Mouse (Mus musculus) CD4-positive helper T cell, adult 2 months (primary cell): ENCODE results near the gene Cyp1a1.

Experiments
- DNase-seq: peaks from one replicate; pipeline ENCODE4 v3.0.0-alpha.2; 2012; ENCODE audit warnings: low read depth, missing footprints, low spot score

Cyp1a1 gene

DNA sequence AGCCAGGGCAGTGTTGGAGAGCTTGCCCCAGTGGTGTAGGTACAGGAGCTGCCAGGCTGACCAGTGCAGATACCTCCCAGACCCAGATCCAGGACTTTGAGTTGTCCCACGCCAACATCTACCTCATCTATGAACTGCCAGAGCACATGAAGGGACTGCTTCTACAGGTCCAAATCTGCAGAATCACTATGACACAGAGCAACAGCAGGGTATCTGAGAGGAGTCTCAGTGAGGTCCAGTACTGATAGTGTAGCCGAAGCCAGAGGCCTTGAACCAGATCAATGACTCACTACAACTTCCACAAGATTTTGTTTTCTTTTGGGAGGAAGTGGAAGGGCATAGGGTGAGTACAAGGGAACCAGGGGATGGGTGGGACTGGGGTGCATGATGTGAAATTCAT lies at the start of gene Cyp1a1:
Gene Cyp1a1 (plus strand): TSS at position 178 of the 400 bp plus-strand sequence.
- DNase-seq: no peak

DNA sequence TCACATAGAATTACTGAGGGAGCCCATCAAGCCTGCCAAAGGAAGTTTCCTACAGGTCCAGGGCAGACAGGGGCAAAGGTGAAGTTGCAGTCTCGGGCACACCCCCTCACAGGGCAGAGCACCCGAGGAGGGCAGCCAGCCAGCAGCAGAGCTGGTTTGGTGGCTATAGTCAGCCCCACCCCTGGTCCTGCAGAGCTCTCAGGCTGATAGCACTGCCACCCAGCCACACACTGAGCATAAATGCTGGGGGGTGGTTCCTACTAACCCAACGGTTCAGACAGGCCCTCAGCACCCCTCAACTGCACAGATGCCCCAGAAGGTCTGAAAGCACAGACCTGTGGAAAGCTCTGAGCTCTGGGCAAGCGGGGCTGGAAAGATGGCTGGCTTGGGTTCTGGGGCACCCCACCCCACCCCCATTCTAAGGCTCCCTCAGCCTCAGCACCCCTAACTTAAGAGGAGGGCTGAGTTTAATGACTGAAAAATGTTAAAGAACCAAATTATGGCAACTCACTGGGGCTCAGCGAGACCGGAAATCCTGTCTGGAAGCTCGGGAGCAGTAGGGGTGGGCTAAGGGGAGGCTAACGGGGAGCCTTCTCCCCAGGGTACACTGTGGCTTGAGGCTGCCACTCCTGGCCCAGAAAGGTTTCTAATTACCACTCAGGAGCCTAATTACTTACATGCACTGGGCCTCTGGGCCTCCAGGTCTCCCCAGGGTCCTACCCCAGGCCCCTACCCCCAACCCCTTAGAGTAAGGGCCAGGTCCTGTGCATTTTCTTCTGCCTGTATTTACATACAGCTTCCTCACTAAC lies 48.9 kb upstream of the Cyp1a1 start:
- peak; percentile 32 for DNase-seq

DNA sequence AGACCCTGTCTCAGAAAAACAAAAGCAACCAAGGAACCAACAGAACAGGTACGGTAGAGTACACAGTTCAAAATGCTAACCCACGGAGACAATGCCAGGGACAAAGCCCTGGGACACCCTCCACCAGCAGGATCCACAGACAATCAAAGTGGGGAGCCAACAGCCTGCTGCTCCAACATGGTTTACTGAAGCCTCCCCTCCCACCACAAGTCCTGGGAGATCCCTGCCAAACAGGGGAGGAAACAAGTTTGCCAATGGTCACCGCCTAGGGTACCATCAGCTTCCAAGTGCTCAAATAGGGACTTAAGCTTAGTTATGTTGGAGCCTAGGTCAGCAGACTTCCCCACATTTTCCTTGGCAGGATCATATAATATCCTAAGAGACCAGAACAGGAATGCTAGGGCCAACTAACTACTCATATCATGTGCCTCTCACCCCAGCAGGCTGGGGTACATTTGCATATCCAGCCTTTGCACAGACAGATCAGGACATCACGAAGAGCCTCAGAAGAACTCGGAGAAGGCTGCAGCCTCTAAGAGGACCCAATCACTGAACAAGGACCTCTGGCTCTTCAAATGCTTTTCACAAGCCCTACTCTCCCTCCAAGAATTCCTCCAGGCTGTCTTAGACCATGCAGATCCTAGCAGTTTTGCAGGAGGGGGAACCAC lies 47.9 kb upstream of the Cyp1a1 start:
- DNase-seq: no peak

DNA sequence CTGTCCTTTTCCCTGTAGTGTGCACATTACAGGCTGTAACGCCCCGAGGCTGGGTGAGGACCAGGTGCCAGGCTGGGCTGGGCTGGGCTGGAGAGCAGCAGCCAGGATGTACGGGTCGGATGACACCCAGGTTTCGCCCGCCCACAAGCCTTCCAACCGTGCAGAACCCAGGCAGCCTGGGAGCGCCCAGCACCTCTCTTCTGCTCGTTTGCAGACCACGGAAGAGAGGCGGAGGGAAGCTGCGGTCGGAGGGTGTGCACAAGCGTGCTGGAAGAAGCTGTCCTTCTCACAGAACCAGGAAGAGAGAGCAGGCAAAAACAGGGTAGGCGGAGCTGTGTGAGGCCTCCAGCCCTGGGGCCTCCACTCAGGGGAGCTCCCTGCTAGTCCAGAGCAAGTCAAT lies 47.3 kb upstream of the Cyp1a1 start:
- peak; percentile 95 for DNase-seq

DNA sequence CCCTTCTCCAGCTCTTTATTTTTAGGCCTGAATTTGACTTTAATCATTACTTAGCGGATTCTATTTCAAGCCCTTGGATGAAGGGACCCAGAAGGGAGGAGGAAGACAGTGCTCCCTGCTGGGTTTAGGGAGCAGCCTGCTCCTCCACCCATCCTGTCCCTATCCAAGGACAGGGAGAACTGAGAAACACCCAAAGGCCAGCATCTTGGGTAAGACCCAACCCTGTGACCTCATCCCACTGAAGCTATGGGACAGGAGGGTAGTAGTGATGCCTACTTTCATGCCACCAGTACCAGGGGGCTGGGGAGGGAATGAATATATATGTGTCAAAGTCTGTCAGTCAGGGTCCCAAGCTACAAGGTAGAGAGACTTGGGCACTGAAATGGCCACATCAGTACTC lies 46.7 kb upstream of the Cyp1a1 start:
- no peak for DNase-seq

DNA sequence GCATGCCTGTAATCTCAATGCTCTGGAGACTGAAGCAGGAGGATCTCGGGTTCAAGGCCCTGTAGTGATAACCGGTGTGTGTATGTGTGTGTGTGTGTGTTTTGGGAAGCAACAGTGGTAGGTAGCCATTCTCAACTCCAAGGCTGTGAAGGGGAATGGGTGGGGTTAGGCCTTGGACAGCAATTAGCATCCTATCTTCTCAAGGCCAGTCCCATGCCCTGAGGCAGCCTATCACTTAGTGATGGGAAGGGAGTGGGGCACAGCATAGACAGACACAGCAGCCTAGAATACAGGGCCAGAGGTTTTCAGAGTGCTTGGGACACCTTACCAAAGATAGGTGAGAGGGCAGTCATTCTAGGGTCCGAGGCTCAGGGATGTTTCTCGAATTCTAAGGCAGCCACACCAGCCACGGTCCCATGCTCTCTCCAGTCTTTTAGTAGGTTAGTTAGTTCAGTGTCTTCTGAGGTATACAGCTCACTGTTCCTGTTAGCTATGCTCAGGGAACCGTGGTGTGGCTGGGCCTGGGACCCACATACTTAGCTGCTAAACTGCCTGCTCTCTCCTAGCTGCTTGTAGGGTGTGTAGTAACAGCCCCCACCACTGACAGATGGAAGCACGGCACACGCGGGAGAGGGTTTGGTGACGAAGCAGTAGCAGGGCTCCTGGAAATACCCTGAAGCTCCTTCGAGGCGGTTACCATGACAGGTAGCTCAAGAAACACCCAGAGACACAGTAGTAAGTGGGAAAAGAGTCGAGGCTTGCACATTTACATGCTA lies 45.8 kb upstream of the Cyp1a1 start:
- DNase-seq: peak; percentile 67

DNA sequence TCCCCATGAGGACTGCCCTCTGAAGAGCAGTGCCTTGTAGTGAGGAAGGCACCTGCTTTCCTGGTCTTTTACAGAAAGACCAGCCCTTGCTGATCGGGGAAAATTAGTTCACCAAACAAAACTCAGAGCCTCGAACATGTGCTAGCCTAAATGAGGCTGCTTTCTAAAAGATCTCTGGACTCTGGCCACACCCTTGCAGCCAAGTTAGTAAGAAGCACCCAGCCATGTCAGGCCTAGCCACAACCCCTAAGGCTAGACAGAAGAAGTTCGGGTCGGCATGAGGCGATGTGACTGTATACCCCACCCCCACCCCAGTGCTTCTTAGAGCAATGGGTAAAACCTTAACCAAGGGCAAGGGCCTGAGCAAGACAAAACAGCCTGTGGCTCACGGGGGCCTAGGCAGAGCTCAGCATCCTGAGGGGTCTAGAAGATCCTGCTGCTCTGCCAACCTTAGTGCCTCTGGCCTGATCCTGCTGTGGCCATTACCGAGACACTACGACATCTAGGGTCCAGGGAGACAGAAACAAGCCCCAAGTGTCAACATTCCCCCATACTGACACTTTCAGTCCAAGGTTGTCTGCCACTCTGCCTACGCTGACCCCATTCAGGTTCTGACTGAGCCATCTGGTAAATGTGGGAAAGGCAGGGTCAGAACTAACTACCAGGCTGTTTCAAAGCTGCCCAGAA lies 44.4 kb upstream of the Cyp1a1 start:
- no peak for DNase-seq

DNA sequence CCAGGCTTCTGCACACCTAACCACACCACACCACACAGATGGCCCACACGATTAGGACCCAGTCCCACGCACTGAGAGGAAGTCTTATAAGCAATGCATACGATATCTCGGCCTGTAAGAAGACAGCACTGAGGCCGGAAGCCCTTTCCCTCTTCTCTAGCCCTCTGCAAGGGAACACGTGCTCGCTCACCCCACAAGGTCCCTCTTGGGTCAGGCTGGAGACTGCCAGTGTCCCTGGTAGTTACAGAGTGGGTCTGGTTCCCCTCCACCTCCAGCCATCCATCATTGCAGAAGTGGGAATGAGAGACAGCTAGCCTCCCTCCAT lies 43.9 kb upstream of the Cyp1a1 start:
- peak; percentile 73 for DNase-seq

DNA sequence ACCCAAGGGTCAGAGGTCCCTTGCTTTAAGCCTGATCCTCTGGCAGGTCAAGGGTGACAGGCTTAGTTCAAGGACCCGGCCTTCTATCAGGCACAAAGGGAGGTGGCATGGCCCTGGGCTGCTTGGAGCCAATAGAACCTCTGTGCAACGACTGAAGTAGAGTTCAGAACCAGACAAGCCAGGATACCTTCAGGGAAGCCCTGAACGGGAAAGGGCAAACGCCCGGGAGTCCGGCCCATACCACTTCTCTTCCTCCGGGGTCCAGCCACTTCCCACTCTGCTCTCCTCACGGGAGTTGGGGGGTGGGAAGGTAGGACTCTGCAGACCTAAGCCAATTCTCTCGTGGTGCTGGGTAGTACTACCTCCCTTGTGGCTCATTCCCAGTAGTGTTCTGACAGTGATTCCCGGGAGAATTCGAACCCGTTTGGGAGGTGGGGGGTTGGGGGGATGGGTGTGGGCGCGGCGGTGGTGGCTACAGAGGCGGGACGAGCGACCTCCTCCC lies 43.2 kb upstream of the Cyp1a1 start:
- no peak for DNase-seq

DNA sequence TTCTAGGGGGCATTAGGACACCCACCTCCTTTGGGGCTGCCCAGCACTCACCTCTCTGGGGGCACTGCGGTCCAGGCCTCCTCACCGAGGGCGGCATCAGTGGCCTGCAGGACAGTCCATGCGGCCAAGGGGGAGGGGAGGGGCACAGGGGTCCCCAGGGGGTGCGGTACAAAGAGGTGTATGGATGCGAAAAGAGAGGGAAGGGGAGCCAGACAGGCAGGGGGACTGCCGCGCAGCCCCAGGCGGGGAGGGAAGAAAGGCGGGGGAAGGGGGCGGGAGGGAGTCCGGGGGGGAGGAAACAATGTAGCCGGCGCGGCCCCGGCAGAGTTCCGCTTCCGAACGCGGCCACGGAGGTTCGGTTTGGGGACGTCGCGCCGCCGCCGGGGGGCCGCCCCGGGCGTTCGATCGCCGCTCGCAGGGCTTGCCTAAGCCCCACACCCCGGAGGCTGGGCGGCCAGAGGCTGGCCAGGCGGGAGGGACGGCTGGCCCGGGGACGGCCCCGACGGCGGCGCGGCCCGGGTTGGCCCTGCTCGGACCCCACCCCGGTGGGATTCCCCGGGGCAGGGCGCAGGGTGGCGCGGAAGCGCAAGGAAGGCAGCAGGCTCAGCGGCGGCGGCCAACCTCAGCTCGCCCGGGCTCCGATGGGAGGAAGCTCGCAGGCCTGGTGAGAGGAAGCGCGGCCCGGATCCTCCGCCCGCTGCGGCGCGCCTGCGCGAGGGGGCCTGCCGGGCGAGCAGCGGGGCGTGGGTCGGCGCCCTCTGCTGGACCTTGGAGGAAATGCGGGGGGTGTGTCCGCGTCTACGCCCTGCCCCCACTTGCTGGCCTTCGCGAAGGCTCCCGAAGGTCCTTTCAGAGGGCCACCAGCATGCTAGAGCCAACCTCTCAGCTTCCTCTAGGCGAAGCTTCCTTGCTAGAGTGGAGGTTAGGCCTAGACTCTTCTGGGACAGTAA lies 42.5 kb upstream of the Cyp1a1 start:
- DNase-seq: peak; percentile 95

DNA sequence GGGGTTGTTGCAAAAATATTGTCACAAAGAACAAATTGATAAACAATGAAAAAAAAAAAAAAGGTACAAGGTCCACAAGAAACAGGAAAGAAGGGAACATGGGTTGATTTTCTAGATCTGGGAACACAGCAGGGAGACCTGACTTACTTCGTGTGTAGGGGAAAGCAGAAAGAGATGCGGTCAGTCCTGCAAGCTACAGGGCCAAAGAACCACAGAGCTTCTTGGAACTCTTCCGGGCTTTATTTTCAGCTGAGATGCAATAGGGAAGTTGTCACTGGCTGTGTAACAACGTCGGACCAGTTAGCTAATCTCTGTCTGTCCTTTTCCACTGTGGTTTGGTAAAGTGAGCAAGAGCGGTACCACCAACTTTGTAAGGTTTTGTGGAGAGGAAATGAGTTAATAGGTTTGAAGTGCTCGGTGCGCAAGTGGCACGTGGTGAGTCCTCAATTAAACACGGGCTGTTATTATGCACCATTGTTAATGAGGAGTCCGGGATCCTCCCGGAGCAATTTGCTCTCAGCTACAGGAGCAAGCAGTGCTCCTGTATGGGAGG lies 41.1 kb upstream of the Cyp1a1 start:
- DNase-seq: peak; percentile 86

DNA sequence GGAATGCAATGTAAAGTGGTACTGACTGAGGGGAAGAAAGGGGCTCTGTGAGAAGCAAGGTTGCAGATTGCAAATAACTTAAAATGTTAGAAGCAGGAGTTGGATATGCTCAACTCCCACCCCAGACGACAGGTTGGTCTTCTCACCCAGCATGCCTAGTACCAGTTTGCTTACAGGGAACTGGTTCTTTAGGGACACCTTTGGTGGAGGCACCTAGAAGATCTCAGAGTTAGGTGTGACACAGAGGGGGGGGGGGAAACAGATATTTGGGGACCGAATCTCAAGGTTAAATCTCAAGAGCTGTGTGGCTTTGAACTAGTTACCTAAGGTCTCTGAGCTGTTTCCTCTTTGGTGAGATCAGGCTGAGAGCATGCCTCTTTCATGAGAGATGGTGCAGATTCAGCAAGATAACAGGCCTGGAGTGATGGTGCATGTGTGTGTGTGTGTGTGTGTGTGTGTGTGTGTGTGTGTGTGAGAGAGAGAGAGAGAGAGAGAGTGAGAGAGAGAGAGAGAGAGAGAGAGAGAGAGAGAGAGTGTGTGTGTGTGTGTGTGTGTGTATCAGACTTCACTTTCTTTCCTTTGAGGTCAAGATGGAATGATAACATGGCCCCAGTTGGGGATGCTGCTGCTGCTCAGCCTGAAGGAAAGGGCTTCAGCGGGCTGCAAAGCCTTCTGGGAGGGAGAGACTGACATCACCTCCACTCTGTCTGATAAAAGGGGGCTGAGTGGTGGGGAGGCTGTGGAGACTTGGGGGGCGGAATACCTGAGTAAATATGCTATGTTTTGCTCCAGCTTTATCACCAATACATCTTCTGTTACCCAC lies 40.2 kb upstream of the Cyp1a1 start:
- DNase-seq: peak; percentile 91

DNA sequence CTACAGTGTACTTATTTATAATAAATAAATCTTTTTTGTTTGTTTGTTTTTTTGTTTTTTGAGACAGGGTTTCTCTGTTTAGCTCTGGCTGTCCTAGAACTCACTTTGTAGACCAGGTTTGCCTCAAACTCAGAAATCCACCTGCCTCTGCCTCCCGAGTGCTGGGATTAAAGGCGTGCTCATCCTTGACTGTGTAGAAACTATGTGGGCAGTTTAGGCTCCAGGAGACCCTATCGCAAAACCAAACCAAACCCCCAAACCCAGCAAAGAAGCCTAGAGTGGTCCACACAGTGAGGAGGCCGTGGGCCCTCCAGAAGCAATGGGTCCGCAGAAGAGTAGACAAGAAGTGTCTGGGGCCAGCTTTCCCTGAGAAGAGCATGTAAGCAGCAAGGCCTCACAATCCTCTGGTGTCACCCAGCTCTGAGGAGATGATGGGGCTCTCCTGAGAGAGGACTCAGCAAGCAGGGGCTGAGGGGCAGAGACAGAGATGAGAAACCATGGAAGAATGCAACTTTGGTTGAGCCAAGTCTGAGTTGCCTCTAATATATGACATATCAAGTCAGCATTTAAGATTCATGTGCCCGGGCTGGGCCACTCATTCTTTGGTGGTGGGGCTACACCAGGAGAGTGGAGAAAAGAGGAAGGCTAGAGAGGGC lies 37.5 kb upstream of the Cyp1a1 start:
- DNase-seq: no peak

DNA sequence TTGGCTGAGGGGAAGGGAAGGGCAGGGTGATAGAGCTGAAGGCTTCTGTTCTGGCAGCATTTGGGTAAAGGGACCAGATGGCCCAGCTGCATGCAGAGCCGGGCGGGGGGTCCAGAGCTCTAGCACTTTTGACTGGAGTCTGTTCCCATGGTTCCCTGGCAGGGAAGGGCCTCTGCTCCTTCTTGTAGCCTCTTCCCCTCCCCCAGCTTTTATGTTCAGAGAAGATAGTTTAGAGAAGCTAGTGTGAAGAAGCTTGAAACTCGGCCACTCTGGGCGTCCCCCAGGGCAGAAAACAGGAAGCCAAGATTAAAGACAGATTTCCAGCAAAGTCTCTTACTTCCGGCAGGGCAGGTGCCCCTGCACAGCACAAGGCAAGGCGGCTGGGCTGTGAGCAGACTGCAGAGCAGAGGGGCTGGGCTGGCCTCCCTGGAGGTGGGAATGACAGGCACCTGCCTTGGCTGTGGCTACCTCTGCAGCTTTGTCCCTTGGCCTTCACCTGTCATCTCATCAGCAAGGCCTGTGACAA lies 36.9 kb upstream of the Cyp1a1 start:
- DNase-seq: peak; percentile 75

DNA sequence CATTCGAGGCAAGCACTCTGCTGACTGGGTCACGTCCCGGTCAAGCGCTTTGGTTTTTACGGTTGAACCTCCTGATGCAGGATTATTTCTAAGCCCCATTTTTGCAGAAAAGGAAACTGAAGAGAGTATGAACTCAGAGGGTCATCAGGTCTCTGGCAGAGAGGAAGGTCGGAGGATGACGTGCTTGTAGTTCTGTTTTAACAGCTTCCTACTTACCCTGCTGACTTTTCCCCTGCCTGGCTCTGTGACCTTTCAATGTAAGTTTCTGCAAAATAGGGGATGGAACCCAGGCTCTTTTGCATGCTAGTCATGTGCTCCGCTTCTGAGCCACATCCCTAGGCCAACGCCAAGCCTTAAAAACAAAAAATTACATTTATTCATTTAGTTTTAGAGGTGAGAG lies 35.4 kb upstream of the Cyp1a1 start:
- DNase-seq: peak; percentile 16

DNA sequence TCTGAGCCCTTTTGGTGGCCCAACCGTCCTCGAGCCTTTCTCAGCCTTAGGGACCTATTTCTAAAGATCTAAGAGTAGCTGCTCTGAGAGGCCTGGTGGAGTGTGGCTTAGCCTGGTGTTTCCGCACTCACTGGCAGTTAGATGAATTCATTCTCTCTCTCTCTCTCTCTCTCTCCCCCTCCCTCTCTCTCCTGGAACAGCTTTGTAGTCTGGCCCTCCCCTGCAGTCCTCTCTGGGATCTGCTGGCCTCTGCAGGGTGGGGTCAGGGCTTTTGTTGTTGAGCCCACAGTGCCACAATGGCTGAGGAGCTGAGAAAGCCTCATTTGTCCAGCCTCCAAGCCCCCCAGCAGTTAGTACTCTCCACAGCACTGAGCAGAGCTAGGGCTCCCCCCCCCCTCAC lies 34.9 kb upstream of the Cyp1a1 start:
- DNase-seq: peak; percentile 40

DNA sequence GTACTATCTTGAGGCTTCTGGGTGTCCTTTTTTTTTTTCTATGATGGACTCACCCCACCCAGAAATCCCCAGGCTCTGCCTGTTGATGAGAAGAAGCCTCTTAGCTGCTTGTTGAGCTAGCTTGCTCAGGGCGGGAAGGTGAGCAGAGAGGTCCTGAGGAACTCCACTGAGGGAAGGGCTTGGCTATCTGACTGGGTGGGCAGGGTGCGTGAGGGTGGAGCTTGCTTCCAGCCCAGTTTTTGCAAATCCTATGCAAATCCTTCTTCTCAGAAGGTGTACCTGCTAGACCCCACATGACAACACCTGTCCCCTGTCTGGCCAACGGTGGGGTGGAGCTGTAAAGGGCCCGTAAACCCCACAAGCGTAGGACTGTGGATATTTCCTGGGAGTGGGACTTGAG lies 34.4 kb upstream of the Cyp1a1 start, which contains the start of gene Csk:
Gene Csk (minus strand): TSS at position 349 of the 400 bp plus-strand sequence.
- no peak for DNase-seq

DNA sequence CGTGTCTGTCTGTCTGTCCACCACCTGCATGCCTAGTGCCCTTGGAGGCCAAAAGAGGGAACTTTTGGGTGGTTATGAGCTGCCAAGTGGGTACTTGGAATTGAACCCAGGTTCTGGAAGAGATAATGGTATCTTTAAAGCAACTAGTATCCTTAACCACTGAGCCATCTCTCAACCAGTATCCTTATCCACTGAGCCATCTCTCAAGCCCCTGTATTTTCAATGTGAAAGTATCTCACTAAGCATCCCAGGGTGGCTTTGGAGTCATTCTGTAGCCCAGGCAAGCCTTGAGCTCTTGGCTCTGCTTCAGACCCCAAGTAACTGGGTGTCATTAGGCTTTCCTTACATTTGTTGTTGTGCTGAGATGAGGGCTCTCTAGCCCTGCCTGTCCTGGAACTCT lies 32.8 kb upstream of the Cyp1a1 start:
- DNase-seq: no peak

DNA sequence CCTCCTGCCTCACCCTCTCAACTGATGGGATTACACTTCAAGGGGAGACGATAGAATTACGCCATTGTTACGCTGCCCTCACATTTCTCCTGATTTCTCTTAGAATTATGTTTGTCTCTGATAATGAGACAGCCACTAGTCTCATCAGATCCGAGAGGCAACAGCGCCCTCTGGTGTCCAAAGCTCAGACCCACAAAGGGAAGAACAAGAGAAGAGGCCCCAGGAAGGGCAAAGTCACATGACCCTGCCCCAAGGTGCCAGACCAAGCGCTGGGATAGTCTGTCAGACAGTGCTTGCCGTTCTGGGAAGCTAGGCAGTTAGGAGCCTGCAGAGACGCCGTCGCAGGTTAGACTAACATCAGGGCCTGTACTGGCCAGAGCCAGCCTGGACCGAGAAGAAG lies 32.0 kb upstream of the Cyp1a1 start:
- peak; percentile 90 for DNase-seq
